Comparison of ENCODE assay signal across 14 mouse cellular contexts in the genomic region with DNA sequence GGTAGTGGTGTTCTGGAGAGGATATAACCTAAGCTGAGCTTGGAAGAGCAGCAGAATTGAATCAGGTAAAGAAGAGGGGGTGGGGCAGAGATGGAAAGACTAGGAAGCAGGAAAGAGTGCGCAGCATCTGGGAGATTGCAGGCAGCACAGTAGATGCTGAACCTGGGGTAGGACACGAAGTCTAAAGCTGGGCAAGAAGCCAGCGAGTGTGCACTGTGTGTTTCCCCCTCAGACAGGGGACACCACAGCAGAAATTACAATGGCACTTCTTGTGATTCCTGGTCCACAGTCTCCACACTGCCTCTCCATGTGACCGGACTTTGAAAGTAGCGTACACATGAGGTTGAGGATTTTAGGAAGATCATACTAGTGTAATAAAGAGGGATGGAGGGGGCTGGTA.
DNase-seq lines count a peak whose midpoint lies in the region; ATAC-seq and TF ChIP-seq lines count a peak whose summit lies in the region.
"Had no signal": no experiment of that assay in that cellular context is flagged by ENCODE, and none has a peak within 500 bp of the region (broad histone marks: within the 10 kb centered on the region; RNA-seq: fewer than 3 reads in every experiment).

No protein-coding gene starts in this region.

- peaks cover 28% of the 10 kb centered on the region for H3K4me1 ChIP-seq in intestine, embryonic 14.5 days (replicated peaks; ENCODE audit: control insufficient read depth, insufficient read depth, low read length)
- no peaks in the 10 kb centered on the region for H3K4me1 ChIP-seq in intestine, postnatal 0 days (replicated peaks; ENCODE audit: control insufficient read depth, insufficient read depth, low read length)
- peaks cover 37% of the 10 kb centered on the region for H3K4me1 ChIP-seq in midbrain, embryonic 13.5 days (replicated peaks)

- no peak for DNase-seq in intestine, embryonic 14.5 days (ENCODE audit: low spot score)
- peak; percentile 43 for DNase-seq in retina, postnatal 1 day
- DNase-seq in retina, embryonic 14.5 days (ENCODE audit: low spot score) = no peak
- no peak for DNase-seq in cerebellum, adult 9-11 months
- no peak for DNase-seq in layer of hippocampus, adult 11-12 months (ENCODE audit: low spot score)
- DNase-seq: cerebellum, adult 8-10 months; embryo, embryonic 11 days; gastrocnemius, postnatal 14 days; heart, postnatal 4 days; thymus, postnatal 36 days had no signal

- no peak overlapping the region for H3K9ac ChIP-seq in intestine, embryonic 14.5 days (ENCODE audit: low read length)
- no peak overlapping the region for H3K9ac ChIP-seq in intestine, postnatal 0 days (ENCODE audit: low read depth, low read length)
- H3K9ac ChIP-seq in midbrain, embryonic 13.5 days (replicated peaks) = no peak overlapping the region
- H3K9ac ChIP-seq: liver, embryonic 14.5 days had no signal

- 0 out of 2 replicates have a peak overlapping the region, but pooled peaks have one; percentile 25 for H3K27ac ChIP-seq in intestine, embryonic 14.5 days (ENCODE audit: low read depth)
- no peak overlapping the region for H3K27ac ChIP-seq in intestine, postnatal 0 days (ENCODE audit: low read depth, low read length)
- peak overlapping the region; percentile 51; the same call in 1 of the 2 replicates for H3K27ac ChIP-seq in midbrain, embryonic 13.5 days
- H3K27ac ChIP-seq: limb, embryonic 10.5 days; liver, embryonic 14.5 days had no signal

- no peak overlapping the region for H3K4me2 ChIP-seq in intestine, embryonic 14.5 days (ENCODE audit: low read length)
- H3K4me2 ChIP-seq in intestine, postnatal 0 days (replicated peaks; ENCODE audit: low read depth) = no peak overlapping the region
- H3K4me2 ChIP-seq in midbrain, embryonic 13.5 days (replicated peaks) = no peak overlapping the region

- H3K27me3 ChIP-seq in intestine, embryonic 14.5 days (replicated peaks; ENCODE audit: control insufficient read depth, insufficient read depth, low read length) = no peaks in the 10 kb centered on the region
- no peaks in the 10 kb centered on the region for H3K27me3 ChIP-seq in intestine, postnatal 0 days (replicated peaks; ENCODE audit: control insufficient read depth, insufficient read depth, low read length)
- H3K27me3 ChIP-seq in midbrain, embryonic 13.5 days = no peaks in the 10 kb centered on the region

- no peak overlapping the region for H3K4me3 ChIP-seq in intestine, embryonic 14.5 days (ENCODE audit: low read depth, low read length)
- H3K4me3 ChIP-seq in intestine, postnatal 0 days (ENCODE audit: low read depth, low read length) = no peak overlapping the region
- H3K4me3 ChIP-seq in midbrain, embryonic 13.5 days (replicated peaks) = no peak overlapping the region
- H3K4me3 ChIP-seq: limb, embryonic 10.5 days had no signal

- TF ChIP-seq CTCF in intestine, postnatal 0 days (IDR thresholded peaks at IDR 0.05; ENCODE audit: low read depth) = no peak

- no peak for ATAC-seq in intestine, embryonic 14.5 days (replicated peaks; ENCODE audit: low FRiP score, low TSS enrichment, low read depth)
- ATAC-seq in intestine, postnatal 0 days = no peak
- peak; percentile 37 for ATAC-seq in midbrain, embryonic 13.5 days

- WGBS in intestine, embryonic 14.5 days = 55% methylated on average over 5 of the region's 5 CpGs
- WGBS in intestine, postnatal 0 days = 66% methylated on average over 5 of the region's 5 CpGs
- 78% methylated on average over 5 of the region's 5 CpGs for WGBS in midbrain, embryonic 13.5 days

- H3K36me3 ChIP-seq in intestine, embryonic 14.5 days (ENCODE audit: control insufficient read depth, insufficient read depth, low read length) = no peaks in the 10 kb centered on the region
- H3K36me3 ChIP-seq in intestine, postnatal 0 days (ENCODE audit: control insufficient read depth, insufficient read depth) = no peaks in the 10 kb centered on the region
- H3K36me3 ChIP-seq in midbrain, embryonic 13.5 days = no peaks in the 10 kb centered on the region
- H3K36me3 ChIP-seq: limb, embryonic 10.5 days had no signal

- no peaks in the 10 kb centered on the region for H3K9me3 ChIP-seq in intestine, embryonic 14.5 days (ENCODE audit: control insufficient read depth, low read length)
- no peaks in the 10 kb centered on the region for H3K9me3 ChIP-seq in intestine, postnatal 0 days (ENCODE audit: control insufficient read depth)
- no peaks in the 10 kb centered on the region for H3K9me3 ChIP-seq in midbrain, embryonic 13.5 days
- H3K9me3 ChIP-seq: limb, embryonic 10.5 days had no signal
